Mouse (Mus musculus): ENCODE results near the gene Htr2a.

DNA sequence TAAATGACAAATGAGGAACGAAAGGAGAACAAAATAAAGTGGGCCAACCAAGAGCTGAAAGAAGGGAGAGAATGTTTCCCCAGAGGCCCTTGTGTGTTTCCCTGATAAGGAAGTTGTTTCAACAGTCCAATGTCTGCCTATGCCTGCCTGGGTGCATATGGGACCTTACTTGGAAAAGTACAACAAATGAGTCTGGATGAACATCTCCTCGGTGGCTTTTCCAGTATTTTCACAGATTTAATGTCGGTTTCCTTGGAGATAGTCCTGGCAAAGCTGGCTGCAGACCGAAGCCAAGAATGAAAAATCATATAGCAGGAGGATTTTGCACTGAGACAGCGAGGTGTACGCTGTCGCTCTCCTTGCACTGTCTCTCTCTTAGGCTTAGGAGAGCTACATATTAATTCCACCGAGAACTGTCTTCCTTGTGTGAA lies 18.8 kb downstream of the Htr2a start:
- TF ChIP-seq CTCF (IDR thresholded peaks at IDR 0.05; ENCODE audit: control insufficient read depth, insufficient read depth, low read length) (no peak), POLR2A (IDR thresholded peaks at IDR 0.05; ENCODE audit: borderline replicate concordance, control insufficient read depth, low read depth, low read length) (no peak)
